11 mouse cellular contexts compared by ENCODE assay signal in the genomic region with DNA sequence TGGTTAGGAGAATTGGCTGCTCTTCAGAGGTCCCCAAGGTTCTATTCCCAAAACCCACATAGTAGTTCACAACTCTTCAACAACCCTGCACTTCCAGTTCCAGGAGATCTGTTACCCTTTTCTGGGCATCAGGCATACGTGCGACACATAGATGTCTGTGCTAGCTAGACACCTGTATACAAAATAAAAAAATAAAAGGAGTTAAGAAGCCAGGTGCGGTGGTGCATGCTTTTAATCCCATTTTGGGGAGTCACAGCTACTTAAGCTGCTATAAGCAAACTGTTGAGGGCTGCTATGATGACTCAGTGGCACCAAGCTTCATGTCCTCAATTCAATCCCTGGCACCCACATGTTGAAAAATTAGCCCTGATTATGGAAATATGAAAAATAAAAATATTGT.
"Had no signal": no experiment of that assay in that cellular context is flagged by ENCODE, and none has a peak within 500 bp of the region (broad histone marks: within the 10 kb centered on the region; RNA-seq: fewer than 3 reads in every experiment).

No protein-coding gene starts in this region.

- H3K27ac ChIP-seq: kidney, embryonic 15.5 days; limb, embryonic 12.5 days; limb, embryonic 15.5 days; liver, embryonic 14.5 days; macrophage; neural tube, embryonic 12.5 days; neural tube, embryonic 15.5 days; stomach, postnatal 0 days had no signal

- H3K4me3 ChIP-seq: kidney, embryonic 15.5 days; limb, embryonic 12.5 days; limb, embryonic 15.5 days; neural tube, embryonic 12.5 days; neural tube, embryonic 15.5 days had no signal

- H3K9me3 ChIP-seq: kidney, embryonic 15.5 days; limb, embryonic 12.5 days; limb, embryonic 15.5 days; neural tube, embryonic 12.5 days; neural tube, embryonic 15.5 days had no signal

- H3K27me3 ChIP-seq: kidney, embryonic 15.5 days; limb, embryonic 12.5 days; limb, embryonic 15.5 days; neural tube, embryonic 12.5 days; neural tube, embryonic 15.5 days had no signal

- H3K4me2 ChIP-seq: kidney, embryonic 15.5 days; limb, embryonic 12.5 days; limb, embryonic 15.5 days; liver, embryonic 11.5 days; lung, embryonic 14.5 days; neural tube, embryonic 12.5 days; neural tube, embryonic 15.5 days had no signal

- H3K9ac ChIP-seq: kidney, embryonic 15.5 days; limb, embryonic 12.5 days; limb, embryonic 15.5 days; liver, embryonic 14.5 days; liver, postnatal 0 days; lung, embryonic 14.5 days; neural tube, embryonic 12.5 days; neural tube, embryonic 15.5 days had no signal

- H3K4me1 ChIP-seq: kidney, embryonic 15.5 days; limb, embryonic 12.5 days; limb, embryonic 15.5 days; neural tube, embryonic 12.5 days; neural tube, embryonic 15.5 days had no signal
